ENCODE assay signal across 8 mouse cellular contexts in genomic region chr7:81571108-81571940, GRCm38 (mm10). TPM values are rescaled to one million over a fixed set of nuclear protein-coding genes. Genes with fewer than 3 reads are reported as not detected.
DNase-seq lines count a peak whose midpoint lies in the region; ATAC-seq and TF ChIP-seq lines count a peak whose summit lies in the region.

Gene Whamm (plus strand): TSS chr7:81571266.

- no peaks in the 10 kb centered on the region for H3K27me3 ChIP-seq in kidney, embryonic 14.5 days (ENCODE audit: control insufficient read depth, insufficient read depth, low read length)
- H3K27me3 ChIP-seq in limb, embryonic 15.5 days: no peaks in the 10 kb centered on the region

- H3K36me3 ChIP-seq in kidney, embryonic 14.5 days (ENCODE audit: control insufficient read depth, insufficient read depth, low read length): peaks cover 2% of the 10 kb centered on the region; the same call in 1 of the 2 replicates
- H3K36me3 ChIP-seq in limb, embryonic 15.5 days: peaks cover 2% of the 10 kb centered on the region; the same call in 1 of the 2 replicates

- DNase-seq in A20 (ENCODE audit: low read depth, low spot score): peak; percentile 95
- DNase-seq in heart, adult 9 months (ENCODE audit: low spot score in 2 of 2): peak; percentile 95 to 96
- DNase-seq in monocyte, adult 2 months (ENCODE audit: low read depth in 1 of 2, low spot score in 2 of 2): peak; percentile 79 to 83
- peak; percentile 94 to 95 for DNase-seq in spleen, postnatal 36 days (ENCODE audit: low spot score in 2 of 2)

- no peak for TF ChIP-seq CTCF in bone marrow macrophage, adult 2 months (IDR thresholded peaks at IDR 0.05; ENCODE audit: low read depth, low read length)
- TF ChIP-seq CTCF in embryonic fibroblast, embryonic 13.5 days (IDR thresholded peaks at IDR 0.05; ENCODE audit: borderline replicate concordance, insufficient read depth, low read length): no peak

- H3K27ac ChIP-seq in bone marrow macrophage, adult 2 months (ENCODE audit: insufficient read depth, low read depth, low read length): peak within 1 kb of the TSS; percentile 67
- peak within 1 kb of the TSS; percentile 69 for H3K27ac ChIP-seq in embryonic fibroblast, embryonic 13.5 days (ENCODE audit: insufficient read depth, low read length)
- H3K27ac ChIP-seq in kidney, embryonic 14.5 days (ENCODE audit: low read depth, low read length): peak within 1 kb of the TSS; percentile 93
- H3K27ac ChIP-seq in limb, embryonic 15.5 days: peak within 1 kb of the TSS; percentile 94

- H3K4me3 ChIP-seq in bone marrow macrophage, adult 2 months (ENCODE audit: insufficient read depth, low read length): peak within 1 kb of the TSS; percentile 95
- peak within 1 kb of the TSS; percentile 93 for H3K4me3 ChIP-seq in embryonic fibroblast, embryonic 13.5 days (ENCODE audit: insufficient read depth, low read length)
- H3K4me3 ChIP-seq in kidney, embryonic 14.5 days (ENCODE audit: low read length): peak within 1 kb of the TSS; percentile 85
- H3K4me3 ChIP-seq in limb, embryonic 15.5 days: peak within 1 kb of the TSS; percentile 96

- 0 out of 2 replicates have a peak, but pooled peaks have one; percentile 81 for TF ChIP-seq POLR2A in bone marrow macrophage, adult 2 months (IDR thresholded peaks at IDR 0.05; ENCODE audit: borderline replicate concordance, low read depth, low read length)
- peak; percentile 97 for TF ChIP-seq POLR2A in embryonic fibroblast, embryonic 13.5 days (IDR thresholded peaks at IDR 0.05; ENCODE audit: low read depth, low read length)

- H3K9me3 ChIP-seq in kidney, embryonic 14.5 days (ENCODE audit: control insufficient read depth, low read length): no peaks in the 10 kb centered on the region
- no peaks in the 10 kb centered on the region for H3K9me3 ChIP-seq in limb, embryonic 15.5 days

- H3K9ac ChIP-seq in kidney, embryonic 14.5 days (ENCODE audit: low read depth, low read length): peak within 1 kb of the TSS; percentile 85
- peak within 1 kb of the TSS; percentile 79 for H3K9ac ChIP-seq in limb, embryonic 15.5 days

- peak within 1 kb of the TSS; percentile 81 for H3K4me2 ChIP-seq in kidney, embryonic 14.5 days (replicated peaks; ENCODE audit: low read depth, low read length)
- H3K4me2 ChIP-seq in limb, embryonic 15.5 days: peak within 1 kb of the TSS; percentile 80

- under 1% methylated on average over 96 of the region's 96 CpGs for WGBS in kidney, embryonic 14.5 days
- under 1% methylated on average over 87 of the region's 96 CpGs for WGBS in limb, embryonic 15.5 days

- H3K4me1 ChIP-seq in bone marrow macrophage, adult 2 months (ENCODE audit: control insufficient read depth, insufficient read depth, low read length): peaks cover 11% of the 10 kb centered on the region
- peaks cover 5% of the 10 kb centered on the region; the same call in 1 of the 2 replicates for H3K4me1 ChIP-seq in embryonic fibroblast, embryonic 13.5 days (ENCODE audit: control insufficient read depth, insufficient read depth, low read length)
- H3K4me1 ChIP-seq in kidney, embryonic 14.5 days (ENCODE audit: control insufficient read depth, insufficient read depth, low read length): 0 out of 2 replicates have a peak, but pooled peaks cover 6% of the 10 kb centered on the region
- peaks cover 10% of the 10 kb centered on the region; the same call in 1 of the 2 replicates for H3K4me1 ChIP-seq in limb, embryonic 15.5 days

- ATAC-seq in kidney, embryonic 14.5 days (ENCODE audit: low FRiP score, low TSS enrichment): peak; percentile 100
- ATAC-seq in limb, embryonic 15.5 days (ENCODE audit: insufficient number of reproducible peaks, low FRiP score, low TSS enrichment, low read depth): peak; percentile 98

RNA-seq across cellular contexts. Expression of gene Whamm, which starts in this region (rescaled TPM):
- polyA plus RNA-seq in bone marrow macrophage, adult 2 months (2012; ENCODE audit: insufficient read depth, insufficient read length, missing spikeins): 13.4 and 15.8 TPM in 2 replicates
- polyA plus RNA-seq in embryonic fibroblast, embryonic 13.5 days (2011; ENCODE audit: insufficient read length, low read depth, missing spikeins): 7.5 and 7.9 TPM in 2 replicates
- 7.0 and 8.2 TPM in 2 replicates for polyA plus RNA-seq in kidney, embryonic 14.5 days (2014; fragmentation: Nextera tagmentation; extraction: Ambion mirVana)
- polyA plus RNA-seq in limb, embryonic 15.5 days (2015; fragmentation: Nextera tagmentation; extraction: Ambion mirVana): 4.6 TPM in 2 replicates

Comparison
In these comparisons a context has a peak if more than half of its experiments do, and no peak if none do; other contexts are left out.
1. Peak in every context shown above with its lines: DNase-seq, ATAC-seq, H3K4me3 ChIP-seq and H3K27ac ChIP-seq.